Mouse (Mus musculus): Measurements from ENCODE around the gene Cyp2c54. TPM values are rescaled to one million over a fixed set of nuclear protein-coding genes. Genes with fewer than 3 reads are reported as not detected.
"Not testable (repeated sequence)": the region's sequence is repeated elsewhere in the genome, so short reads cannot be mapped to it uniquely, and the experiment has no call there.

Gene Cyp2c54
- total RNA-seq (2014; rRNA removed) (not detected in 2 replicates), polyA plus RNA-seq (2015; fragmentation: Nextera tagmentation; extraction: Ambion mirVana) (not detected in 2 replicates)

- no peak within 1 kb of the TSS for H3K9ac ChIP-seq
- H3K27me3 ChIP-seq (ENCODE audit: insufficient read depth, low read length): no peaks in the 10 kb centered on the region
- no peak within 1 kb of the TSS for H3K27ac ChIP-seq (ENCODE audit: low read depth, low read length)
- H3K4me1 ChIP-seq (ENCODE audit: insufficient read depth): no peaks in the 10 kb centered on the region
- H3K36me3 ChIP-seq (ENCODE audit: insufficient read depth): no peaks in the 10 kb centered on the region
- no peak for DNase-seq
- H3K4me2 ChIP-seq (ENCODE audit: low read depth): no peak within 1 kb of the TSS
- TF ChIP-seq CTCF (IDR thresholded peaks at IDR 0.05; ENCODE audit: low read depth): no peak
- ATAC-seq: no peak
- no peak within 1 kb of the TSS for H3K4me3 ChIP-seq (ENCODE audit: low read depth, low read length)
- H3K9me3 ChIP-seq (ENCODE audit: low read length): no peaks in the 10 kb centered on the region
Measured at GRCm38 (mm10) chr19:40073701-40074100, at the start of gene Cyp2c54. Cyp2c54 (minus strand) TSS chr19:40073827.

- H3K9me3 ChIP-seq (ENCODE audit: low read length); H3K27me3 ChIP-seq (ENCODE audit: insufficient read depth, low read length); H3K9ac ChIP-seq; H3K4me2 ChIP-seq (ENCODE audit: low read depth); H3K4me1 ChIP-seq (ENCODE audit: insufficient read depth); H3K27ac ChIP-seq (ENCODE audit: low read depth, low read length); H3K4me3 ChIP-seq (ENCODE audit: low read depth, low read length); DNase-seq; ATAC-seq; H3K36me3 ChIP-seq (ENCODE audit: insufficient read depth): not testable (repeated sequence)
- WGBS: 83% methylated on average over 13 of the region's 13 CpGs
Measured at GRCm38 (mm10) chr19:40119624-40120023, 46.0 kb upstream of the Cyp2c54 start.

- no peak for TF ChIP-seq CTCF (IDR thresholded peaks at IDR 0.05; ENCODE audit: low read depth)
- Histone ChIP-seq H3K27ac (ENCODE audit: low read depth, low read length) (no peak overlapping the region), H3K4me1 (ENCODE audit: insufficient read depth) (no peaks in the 10 kb centered on the region), H3K36me3 (ENCODE audit: insufficient read depth) (no peaks in the 10 kb centered on the region), H3K4me3 (ENCODE audit: low read depth, low read length) (no peak overlapping the region), H3K9ac (no peak overlapping the region), H3K27me3 (ENCODE audit: insufficient read depth, low read length) (no peaks in the 10 kb centered on the region), H3K9me3 (ENCODE audit: low read length) (no peaks in the 10 kb centered on the region), H3K4me2 (ENCODE audit: low read depth) (no peak overlapping the region)
- ATAC-seq (no peak), DNase-seq (no peak)
- 83% methylated on average over 3 of the region's 3 CpGs for WGBS
Measured at GRCm38 (mm10) chr19:40091111-40091510, 17.5 kb upstream of the Cyp2c54 start.

GRCm38 (mm10) chr19:40089421-40089820 is 15.8 kb upstream of the Cyp2c54 start, which contains the start of gene Cyp2c50:
Cyp2c50 (plus strand) TSS chr19:40089688.
- not testable (repeated sequence) for H3K4me3 ChIP-seq (ENCODE audit: low read depth, low read length); DNase-seq; ATAC-seq; H3K27me3 ChIP-seq (ENCODE audit: insufficient read depth, low read length); H3K27ac ChIP-seq (ENCODE audit: low read depth, low read length); H3K36me3 ChIP-seq (ENCODE audit: insufficient read depth); H3K9ac ChIP-seq; H3K4me1 ChIP-seq (ENCODE audit: insufficient read depth); H3K9me3 ChIP-seq (ENCODE audit: low read length); H3K4me2 ChIP-seq (ENCODE audit: low read depth)
- WGBS: 100% methylated on average over 1 of the region's 1 CpGs

GRCm38 (mm10) chr19:40088381-40088780 is 14.8 kb upstream of the Cyp2c54 start:
- Histone ChIP-seq H3K27me3 (ENCODE audit: insufficient read depth, low read length) (no peaks in the 10 kb centered on the region), H3K9ac (no peak overlapping the region), H3K4me1 (ENCODE audit: insufficient read depth) (no peaks in the 10 kb centered on the region), H3K4me3 (ENCODE audit: low read depth, low read length) (no peak overlapping the region), H3K9me3 (ENCODE audit: low read length) (no peaks in the 10 kb centered on the region), H3K4me2 (ENCODE audit: low read depth) (no peak overlapping the region), H3K27ac (ENCODE audit: low read depth, low read length) (no peak overlapping the region), H3K36me3 (ENCODE audit: insufficient read depth) (no peaks in the 10 kb centered on the region)
- WGBS: 86% methylated on average over 1 of the region's 1 CpGs
- no peak for ATAC-seq
- TF ChIP-seq CTCF (IDR thresholded peaks at IDR 0.05; ENCODE audit: low read depth): no peak
- no peak for DNase-seq

GRCm38 (mm10) chr19:39992140-39992539 is 81.5 kb downstream of the Cyp2c54 start, which contains the start of gene Cyp2c37:
Cyp2c37 (plus strand) TSS chr19:39992424.
- H3K4me1 ChIP-seq (ENCODE audit: insufficient read depth); H3K4me3 ChIP-seq (ENCODE audit: low read depth, low read length); H3K9ac ChIP-seq; H3K9me3 ChIP-seq (ENCODE audit: low read length); DNase-seq; H3K27ac ChIP-seq (ENCODE audit: low read depth, low read length); H3K4me2 ChIP-seq (ENCODE audit: low read depth); ATAC-seq; H3K27me3 ChIP-seq (ENCODE audit: insufficient read depth, low read length); H3K36me3 ChIP-seq (ENCODE audit: insufficient read depth): not testable (repeated sequence)
- 100% methylated on average over 1 of the region's 1 CpGs for WGBS

- Histone ChIP-seq H3K27ac (ENCODE audit: low read depth, low read length) (no peak overlapping the region), H3K9ac (no peak overlapping the region), H3K27me3 (ENCODE audit: insufficient read depth, low read length) (no peaks in the 10 kb centered on the region), H3K36me3 (ENCODE audit: insufficient read depth) (no peaks in the 10 kb centered on the region), H3K9me3 (ENCODE audit: low read length) (no peaks in the 10 kb centered on the region), H3K4me3 (ENCODE audit: low read depth, low read length) (no peak overlapping the region), H3K4me2 (ENCODE audit: low read depth) (no peak overlapping the region), H3K4me1 (ENCODE audit: insufficient read depth) (no peaks in the 10 kb centered on the region)
- no peak for TF ChIP-seq CTCF (IDR thresholded peaks at IDR 0.05; ENCODE audit: low read depth)
- 81% methylated on average over 2 of the region's 2 CpGs for WGBS
- DNase-seq (no peak), ATAC-seq (no peak)
Measured at GRCm38 (mm10) chr19:39989471-39989870, 84.2 kb downstream of the Cyp2c54 start.

Other genes with a start within 250 kb of the Cyp2c54 start
- gene Cyp2c69, start 187.0 kb downstream of the Cyp2c54 start, total RNA-seq (2014; rRNA removed): not detected in 2 replicates
- gene Cyp2c69, start 187.0 kb downstream of the Cyp2c54 start, polyA plus RNA-seq (2015; fragmentation: Nextera tagmentation; extraction: Ambion mirVana): not detected in 2 replicates
- gene Cyp2c37, start 81.4 kb downstream of the Cyp2c54 start, total RNA-seq (2014; rRNA removed): not detected in 2 replicates
- not detected in 2 replicates for gene Cyp2c37, start 81.4 kb downstream of the Cyp2c54 start, polyA plus RNA-seq (2015; fragmentation: Nextera tagmentation; extraction: Ambion mirVana)
- not detected in 2 replicates for gene Cyp2c50, start 15.9 kb upstream of the Cyp2c54 start, total RNA-seq (2014; rRNA removed)
- gene Cyp2c50, start 15.9 kb upstream of the Cyp2c54 start, polyA plus RNA-seq (2015; fragmentation: Nextera tagmentation; extraction: Ambion mirVana): not detected in 2 replicates
- not detected in 2 replicates for gene Cyp2c70, start 113.5 kb upstream of the Cyp2c54 start, total RNA-seq (2014; rRNA removed)
- not detected in 2 replicates for gene Cyp2c70, start 113.5 kb upstream of the Cyp2c54 start, polyA plus RNA-seq (2015; fragmentation: Nextera tagmentation; extraction: Ambion mirVana)
- gene Pdlim1, start 198.0 kb upstream of the Cyp2c54 start, total RNA-seq (2014; rRNA removed): 1.4 and 2.8 TPM in 2 replicates
- gene Pdlim1, start 198.0 kb upstream of the Cyp2c54 start, polyA plus RNA-seq (2015; fragmentation: Nextera tagmentation; extraction: Ambion mirVana): 6.6 and 7.0 TPM in 2 replicates

All from forebrain, postnatal 0 days (tissue).